Mouse (Mus musculus) bone marrow macrophage, adult 2 months (primary cell): ENCODE results near the gene Ubap2l.

Experiments used
- CTCF ChIP-seq: IDR thresholded peaks from 2 replicates; pipeline ENCODE4 v1.5.1; 2012; ENCODE audit warnings: low read depth, mild to moderate bottlenecking, low read length, moderate library complexity
- POLR2A ChIP-seq: IDR thresholded peaks from 2 replicates; pipeline ENCODE4 v1.6.1; 2012; ENCODE audit warnings: mild to moderate bottlenecking, low read depth, low read length, borderline replicate concordance

GRCm38 (mm10) chr3:89987211-89987610, 65.2 kb downstream of the Ubap2l start:
- no peak for TF ChIP-seq CTCF
- TF ChIP-seq POLR2A: no peak
